Mouse (Mus musculus): Measurements from ENCODE around the gene Cnpy1.

DNA sequence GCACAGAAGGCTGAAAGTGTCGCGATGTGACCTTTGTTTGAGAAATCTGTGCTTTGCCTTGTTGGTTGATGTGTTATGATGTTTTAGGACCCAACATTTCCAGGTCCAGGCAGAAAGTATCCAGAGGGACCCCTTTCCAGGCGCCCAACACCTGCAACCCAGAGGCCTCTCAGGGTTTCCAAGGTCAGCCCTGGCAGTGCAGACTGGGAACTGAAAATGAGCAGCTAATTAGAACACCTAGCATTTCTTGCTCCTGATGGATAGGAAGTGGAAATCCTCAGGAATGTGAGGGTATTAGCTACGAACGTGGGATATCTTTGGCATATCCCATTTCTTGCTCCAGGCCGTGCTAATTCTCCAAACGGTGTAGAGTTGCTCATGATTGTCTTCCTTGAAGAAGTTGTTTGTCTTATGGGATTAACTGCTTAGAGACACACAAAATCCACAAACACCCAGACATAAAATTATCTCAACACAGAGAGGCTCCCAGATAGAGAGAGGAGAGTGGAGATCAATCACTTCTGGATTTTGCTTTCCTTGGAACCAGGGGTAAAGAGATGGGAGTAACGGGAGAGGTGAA, 85.6 kb downstream of the Cnpy1 start:
- TF ChIP-seq POLR2A (IDR thresholded peaks at IDR 0.05; ENCODE audit: control insufficient read depth, extremely low read depth, insufficient read depth, low read length, poor library complexity): no peak
- no peak for TF ChIP-seq CTCF (IDR thresholded peaks at IDR 0.05; ENCODE audit: borderline replicate concordance, control insufficient read depth, extremely low read depth, insufficient read depth, low read length, poor library complexity)

Measured in thymus, adult 2 months (tissue).